Mouse (Mus musculus) hindbrain, postnatal 0 days (tissue): ENCODE results near the gene Pabpc4. TPM values are rescaled to one million over a fixed set of nuclear protein-coding genes. Genes with fewer than 3 reads are reported as not detected.

ENCODE experiments used
- ATAC-seq: fragments of 200-750 bp; cut with Nextera tagmentation; 2 replicates; pipeline ENCODE4 v1.8.0; 2017; ENCODE audit warnings: mild to moderate bottlenecking, moderate TSS enrichment, moderate library complexity
- DNase-seq: peaks from one replicate; pipeline ENCODE4 v3.0.0-alpha.2; 2015; ENCODE audit warnings: low spot score
- H3K27ac ChIP-seq: fragments of 300-500 bp; sonication (generic); 2 replicates; pipeline ENCODE4 v1.5.1; 2014; ENCODE audit warnings: mild to moderate bottlenecking
- H3K27me3 ChIP-seq: fragments of 300-500 bp; sonication (generic); 2 replicates; pipeline ENCODE4 v1.6.1; 2014; ENCODE audit warnings: low read length, mixed read lengths; ENCODE audit not compliant: insufficient read depth
- H3K36me3 ChIP-seq: fragments of 300-500 bp; sonication (generic); 2 replicates; pipeline ENCODE4 v1.6.1; 2014; ENCODE audit warnings: low read length, mixed read lengths; ENCODE audit not compliant: insufficient read depth
- H3K4me1 ChIP-seq: fragments of 300-500 bp; sonication (generic); 2 replicates; pipeline ENCODE4 v1.6.1; 2014; ENCODE audit warnings: antibody characterized with exemption, low read length, mixed read lengths; ENCODE audit not compliant: insufficient read depth
- H3K4me2 ChIP-seq: fragments of 300-500 bp; sonication (generic); 2 replicates; pipeline ENCODE4 v1.6.1; 2014; ENCODE audit warnings: low read depth, mild to moderate bottlenecking, low read length, moderate library complexity, mixed read lengths
- H3K4me3 ChIP-seq: fragments of 300-500 bp; sonication (generic); 2 replicates; pipeline ENCODE4 v1.5.1; 2014; ENCODE audit warnings: low read length
- H3K9ac ChIP-seq: fragments of 300-500 bp; sonication (generic); replicated peaks from 2 replicates; pipeline ENCODE4 v1.6.1; 2014; ENCODE audit warnings: mild to moderate bottlenecking, low read length, moderate library complexity, mixed read lengths
- H3K9me3 ChIP-seq: fragments of 300-500 bp; sonication (generic); 2 replicates; pipeline ENCODE4 v1.6.1; 2016; ENCODE audit warnings: low read length, mixed read lengths
- CTCF ChIP-seq: IDR thresholded peaks from 2 replicates; pipeline ENCODE4 v1.5.1; 2016; ENCODE audit warnings: antibody characterized with exemption, control low read depth, low read depth
- WGBS: fragments of 180-500 bp; shearing (Covaris S2); extraction: QIAGEN DNeasy Blood & Tissue Kit; methylation state at CpG from one replicate; pipeline ENCODE4 v1.1.7; 2014; 5-methylcytosine and 5-hydroxymethylcytosine counted together
- polyA plus RNA-seq: library from polyadenylated mRNA; unstranded; fragments of >200 nt; fragmentation: Nextera tagmentation; extraction: Ambion mirVana; gene quantifications from 2 replicates; pipeline ENCODE4 v1.2.1, GENCODE M21; 2015
- total RNA-seq: library from RNA; depleted of rRNA; stranded (reverse); fragments of >200 nt; gene quantifications from 2 replicates; pipeline ENCODE4 v1.2.3, GENCODE M21; 2014

The Pabpc4 gene
- total and polyA plus RNA-seq, 2 experiments from 2014 or later, result 19.9 to 100 TPM

DNA sequence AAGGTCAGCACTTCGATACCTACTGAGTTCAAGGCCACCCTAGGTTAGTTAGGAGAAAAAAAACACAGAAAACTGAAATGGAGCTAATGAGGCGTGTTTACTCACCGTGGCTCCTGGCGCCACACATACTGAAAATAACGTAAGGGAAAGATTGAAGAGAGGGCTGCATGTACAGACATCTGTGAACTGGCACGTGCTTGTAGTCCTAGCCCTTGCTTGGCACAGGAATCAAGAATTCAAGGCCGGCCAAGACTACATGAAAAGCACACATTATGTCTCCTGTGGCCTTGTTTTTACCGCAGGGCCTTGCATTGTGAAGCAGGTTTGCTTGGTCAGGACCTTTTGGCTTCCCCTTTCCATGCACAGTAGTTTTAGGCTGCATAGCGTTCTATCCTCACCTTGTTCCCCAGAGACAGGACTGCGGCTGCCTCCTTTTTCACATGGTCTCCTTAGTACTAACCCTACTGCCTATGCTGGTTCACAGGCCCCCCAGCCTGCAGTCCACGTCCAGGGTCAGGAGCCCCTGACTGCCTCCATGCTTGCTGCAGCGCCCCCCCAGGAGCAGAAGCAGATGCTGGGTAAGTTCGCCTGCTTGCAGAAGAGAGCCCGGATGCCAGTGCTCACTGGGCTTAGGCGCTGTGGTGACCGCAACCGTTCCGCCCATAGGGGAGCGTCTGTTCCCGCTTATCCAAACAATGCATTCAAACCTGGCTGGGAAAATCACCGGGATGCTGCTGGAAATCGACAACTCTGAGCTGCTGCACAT is 35.2 kb downstream of the Pabpc4 start:
- 84% methylated on average over 21 of the region's 22 CpGs for WGBS
- no peak for TF ChIP-seq CTCF
- no peak for ATAC-seq

DNA sequence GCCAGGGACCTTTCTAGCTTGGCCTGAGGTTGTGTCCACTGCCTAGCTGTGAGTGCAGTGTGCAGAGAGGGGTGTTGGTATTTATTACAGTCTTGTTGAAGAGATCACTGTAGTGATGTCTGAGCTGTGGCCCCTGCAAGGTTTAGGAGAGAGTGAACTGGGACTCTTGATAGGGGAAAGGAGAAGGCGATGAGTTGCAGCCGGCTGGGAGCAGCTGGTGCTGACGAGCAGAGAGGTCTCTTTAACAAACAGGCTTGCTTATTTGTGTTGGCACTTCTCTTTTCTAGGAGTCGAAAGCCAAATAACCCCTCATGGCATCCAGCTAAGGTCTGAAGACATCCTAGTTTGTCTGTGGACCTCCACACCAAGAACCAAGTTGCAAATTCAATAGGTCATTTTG is 36.1 kb downstream of the Pabpc4 start:
- DNase-seq, result no peak
- ATAC-seq, result no peak
- 76% methylated on average over 4 of the region's 4 CpGs for WGBS
- no peak overlapping the region for H3K9ac ChIP-seq
- no peak for TF ChIP-seq CTCF
- no peaks in the 10 kb centered on the region for H3K27me3 ChIP-seq
- H3K4me2 ChIP-seq, result no peak overlapping the region
- H3K4me1 ChIP-seq, result no peaks in the 10 kb centered on the region
- H3K9me3 ChIP-seq, result no peaks in the 10 kb centered on the region
- H3K36me3 ChIP-seq, result peaks cover 57% of the 10 kb centered on the region
- no peak overlapping the region for H3K4me3 ChIP-seq
- no peak overlapping the region for H3K27ac ChIP-seq

More for the DNA sequence above, 35.2 kb downstream of the Pabpc4 start:
- DNase-seq, result no peak
- H3K9me3 ChIP-seq, result no peaks in the 10 kb centered on the region
- H3K27me3 ChIP-seq, result no peaks in the 10 kb centered on the region
- no peak overlapping the region for H3K27ac ChIP-seq
- H3K36me3 ChIP-seq, result peaks cover 57% of the 10 kb centered on the region
- H3K4me1 ChIP-seq, result no peaks in the 10 kb centered on the region
- no peak overlapping the region for H3K9ac ChIP-seq
- no peak overlapping the region for H3K4me2 ChIP-seq
- H3K4me3 ChIP-seq, result no peak overlapping the region

DNA sequence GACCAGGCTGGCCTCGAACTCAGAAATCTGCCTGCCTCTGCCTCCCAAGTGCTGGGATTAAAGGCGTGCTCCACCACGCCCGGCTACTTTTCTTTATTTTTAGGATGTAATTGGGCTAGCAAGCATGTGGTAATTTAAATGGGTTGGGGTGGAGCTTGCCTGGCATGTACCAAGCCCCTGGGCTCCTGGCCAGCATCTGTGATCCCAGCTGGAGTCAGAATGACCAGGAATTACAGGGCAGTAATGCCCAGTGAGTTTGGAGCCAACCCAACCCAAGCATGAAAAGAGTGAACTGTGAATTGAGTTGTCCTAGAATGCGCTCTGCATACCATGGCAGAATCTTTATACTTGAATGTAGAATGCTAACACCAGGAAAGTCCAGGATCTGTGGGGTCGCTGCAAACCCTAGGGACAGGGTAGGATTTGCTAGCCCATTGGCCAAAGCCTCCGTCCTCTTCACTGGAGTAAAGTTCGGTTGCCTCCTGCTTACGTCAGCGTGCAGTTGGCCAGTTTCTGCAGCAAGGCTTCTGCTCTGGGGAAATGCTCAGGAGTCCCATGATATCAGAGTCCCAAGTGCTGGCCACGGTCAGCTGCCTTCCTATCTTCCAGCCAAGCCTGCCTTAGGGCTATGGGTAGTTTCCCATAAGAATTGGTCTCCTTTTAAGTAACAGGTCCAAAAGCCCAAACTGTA is 37.0 kb downstream of the Pabpc4 start:
- H3K9me3 ChIP-seq, result no peaks in the 10 kb centered on the region
- H3K4me3 ChIP-seq, result no peak overlapping the region
- H3K9ac ChIP-seq, result no peak overlapping the region
- no peaks in the 10 kb centered on the region for H3K4me1 ChIP-seq
- DNase-seq (peak; percentile 61), ATAC-seq (peak; percentile 31; the same call in 1 of the 2 replicates)
- no peak overlapping the region for H3K27ac ChIP-seq
- no peak overlapping the region for H3K4me2 ChIP-seq
- no peaks in the 10 kb centered on the region for H3K27me3 ChIP-seq
- WGBS, result 76% methylated on average over 11 of the region's 11 CpGs
- peaks cover 54% of the 10 kb centered on the region for H3K36me3 ChIP-seq
- no peak for TF ChIP-seq CTCF

DNA sequence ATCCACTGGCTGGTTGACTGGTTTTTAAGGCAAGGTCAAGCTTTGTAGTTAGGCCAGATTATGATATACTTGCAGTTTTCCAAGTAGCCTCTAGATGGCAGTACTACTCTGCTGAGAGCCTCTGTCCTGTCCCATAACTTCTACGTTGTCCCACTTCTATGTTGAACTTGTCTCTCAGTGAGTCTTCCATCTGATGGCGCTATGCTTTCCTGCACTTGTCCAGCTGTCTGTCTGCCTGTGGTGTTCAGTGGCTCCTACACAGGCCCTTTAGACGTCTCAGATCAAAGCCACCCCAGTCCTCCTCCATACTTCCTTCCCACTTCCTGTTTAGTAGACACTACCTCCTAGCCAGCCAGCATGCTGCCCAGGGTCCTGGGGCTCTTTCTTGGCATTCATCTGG is 43.6 kb downstream of the Pabpc4 start:
- Histone ChIP-seq H3K36me3 (peaks cover 14% of the 10 kb centered on the region; the same call in 1 of the 2 replicates), H3K27ac (no peak overlapping the region), H3K4me2 (no peak overlapping the region), H3K4me1 (no peaks in the 10 kb centered on the region), H3K9me3 (no peaks in the 10 kb centered on the region), H3K27me3 (no peaks in the 10 kb centered on the region), H3K9ac (no peak overlapping the region), H3K4me3 (no peak overlapping the region)
- peak; percentile 83 for TF ChIP-seq CTCF
- ATAC-seq, result peak; percentile 48; the same call in 1 of the 2 replicates
- WGBS, result 29% methylated on average over 3 of the region's 3 CpGs
- DNase-seq, result peak; percentile 71

DNA sequence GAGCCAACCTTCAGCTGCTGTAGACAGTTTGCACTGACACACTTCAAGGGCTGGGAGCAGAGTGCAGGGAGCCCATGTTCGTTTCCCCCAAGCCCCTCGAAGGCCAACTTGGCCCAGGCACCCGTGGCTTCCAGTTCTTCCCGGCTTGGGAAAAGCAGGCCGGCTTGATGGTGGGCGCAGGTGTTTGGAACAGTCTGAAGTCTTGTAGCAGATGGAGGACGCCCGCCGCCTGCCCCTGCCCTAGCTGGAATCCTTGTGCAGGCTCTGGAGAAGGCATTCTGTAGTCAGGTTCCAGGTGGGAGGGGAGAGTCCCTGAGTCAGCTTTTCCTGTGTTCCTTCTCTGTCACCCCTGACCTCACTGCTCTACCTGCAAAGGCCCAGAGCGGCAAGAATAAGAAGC is 44.8 kb downstream of the Pabpc4 start:
- Histone ChIP-seq H3K4me3 (no peak overlapping the region), H3K9me3 (no peaks in the 10 kb centered on the region), H3K36me3 (peaks cover 14% of the 10 kb centered on the region; the same call in 1 of the 2 replicates), H3K4me2 (no peak overlapping the region), H3K27ac (no peak overlapping the region), H3K27me3 (no peaks in the 10 kb centered on the region), H3K4me1 (no peaks in the 10 kb centered on the region), H3K9ac (no peak overlapping the region)
- no peak for TF ChIP-seq CTCF
- 79% methylated on average over 10 of the region's 10 CpGs for WGBS
- DNase-seq, result peak; percentile 8
- peak; percentile 43; the same call in 1 of the 2 replicates for ATAC-seq

DNA sequence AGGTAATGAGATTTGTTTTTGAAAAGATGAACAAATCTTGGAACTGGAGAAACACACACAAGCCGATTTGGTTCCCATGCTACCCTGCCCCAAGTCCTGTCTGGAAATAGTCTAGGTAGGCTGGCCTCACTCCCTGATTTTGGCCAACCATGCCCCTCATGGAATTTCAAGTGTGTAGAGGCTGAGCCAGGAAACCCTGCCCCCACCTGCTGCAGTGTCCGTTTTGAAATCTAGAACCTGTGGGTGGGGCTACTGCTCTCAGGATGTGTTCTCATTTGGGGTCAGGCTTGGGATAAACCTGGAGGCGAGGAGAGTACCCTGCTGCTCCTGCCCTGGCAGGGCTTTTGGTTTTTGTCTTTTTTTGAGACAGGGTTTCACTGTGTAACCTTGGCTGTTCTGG is 46.1 kb downstream of the Pabpc4 start:
- no peaks in the 10 kb centered on the region for H3K4me1 ChIP-seq
- TF ChIP-seq CTCF, result no peak
- DNase-seq (no peak), ATAC-seq (no peak)
- H3K4me3 ChIP-seq, result no peak overlapping the region
- no peaks in the 10 kb centered on the region for H3K9me3 ChIP-seq
- H3K36me3 ChIP-seq, result 0 out of 2 replicates have a peak, but pooled peaks cover under 1% of the 10 kb centered on the region
- WGBS, result 46% methylated on average over 3 of the region's 3 CpGs
- no peak overlapping the region for H3K9ac ChIP-seq
- H3K27me3 ChIP-seq, result no peaks in the 10 kb centered on the region
- no peak overlapping the region for H3K27ac ChIP-seq
- no peak overlapping the region for H3K4me2 ChIP-seq
